Mouse (Mus musculus) intestine, embryonic 14.5 days (tissue): ENCODE measurements around the gene Pfn2. TPM values are rescaled to one million over a fixed set of nuclear protein-coding genes. Genes with fewer than 3 reads are reported as not detected.
A peak's percentile ranks its signal among the peaks of the same experiment; 100 is the strongest.

Experiments
- ATAC-seq: fragments of 200-750 bp; cut with Nextera tagmentation; replicated peaks from 2 replicates; pipeline ENCODE4 v1.8.0; 2017; ENCODE audit warnings: low read depth, moderate number of reproducible peaks, moderate TSS enrichment, moderate library complexity; ENCODE audit not compliant: low FRiP score, low TSS enrichment
- DNase-seq: peaks from one replicate; pipeline ENCODE4 v3.0.0-alpha.2; 2018; ENCODE audit warnings: low spot score
- H3K27ac ChIP-seq: fragments of 300-500 bp; sonication (generic); 2 replicates; pipeline ENCODE4 v1.5.1; 2014; ENCODE audit warnings: low read depth, mild to moderate bottlenecking, control low read depth
- H3K27me3 ChIP-seq: fragments of 300-500 bp; sonication (generic); replicated peaks from 2 replicates; pipeline ENCODE4 v1.6.1; 2014; ENCODE audit warnings: low read length, control low read depth; ENCODE audit not compliant: control insufficient read depth, insufficient read depth
- H3K36me3 ChIP-seq: fragments of 300-500 bp; sonication (generic); 2 replicates; pipeline ENCODE4 v1.6.1; 2014; ENCODE audit warnings: low read length, control low read depth; ENCODE audit not compliant: control insufficient read depth, insufficient read depth
- H3K4me1 ChIP-seq: fragments of 300-500 bp; sonication (generic); replicated peaks from 2 replicates; pipeline ENCODE4 v1.6.1; 2014; ENCODE audit warnings: low read length, control low read depth, mixed read lengths; ENCODE audit not compliant: control insufficient read depth, insufficient read depth
- H3K4me2 ChIP-seq: fragments of 300-500 bp; sonication (generic); 2 replicates; pipeline ENCODE4 v1.6.1; 2014; ENCODE audit warnings: low read length
- H3K4me3 ChIP-seq: fragments of 300-500 bp; sonication (generic); 2 replicates; pipeline ENCODE4 v1.5.1; 2014; ENCODE audit warnings: low read depth, low read length, control low read depth, mixed read lengths
- H3K9ac ChIP-seq: fragments of 300-500 bp; sonication (generic); 2 replicates; pipeline ENCODE4 v1.6.1; 2014; ENCODE audit warnings: mild to moderate bottlenecking, low read length
- H3K9me3 ChIP-seq: fragments of 300-500 bp; sonication (generic); 2 replicates; pipeline ENCODE4 v1.6.1; 2016; ENCODE audit warnings: low read length, control low read depth; ENCODE audit not compliant: control insufficient read depth
- WGBS: fragments of 180-500 bp; shearing (Covaris S2); extraction: QIAGEN DNeasy Blood & Tissue Kit; methylation state at CpG from one replicate; pipeline ENCODE4 v1.1.7; 2014; 5-methylcytosine and 5-hydroxymethylcytosine counted together
- polyA plus RNA-seq: library from polyadenylated mRNA; unstranded; fragments of >200 nt; fragmentation: Nextera tagmentation; extraction: Ambion mirVana; gene quantifications from 2 replicates; pipeline ENCODE4 v1.2.1, GENCODE M21; 2014

The Pfn2 gene
- polyA plus RNA-seq: 112 and 124 TPM in 2 replicates

DNA sequence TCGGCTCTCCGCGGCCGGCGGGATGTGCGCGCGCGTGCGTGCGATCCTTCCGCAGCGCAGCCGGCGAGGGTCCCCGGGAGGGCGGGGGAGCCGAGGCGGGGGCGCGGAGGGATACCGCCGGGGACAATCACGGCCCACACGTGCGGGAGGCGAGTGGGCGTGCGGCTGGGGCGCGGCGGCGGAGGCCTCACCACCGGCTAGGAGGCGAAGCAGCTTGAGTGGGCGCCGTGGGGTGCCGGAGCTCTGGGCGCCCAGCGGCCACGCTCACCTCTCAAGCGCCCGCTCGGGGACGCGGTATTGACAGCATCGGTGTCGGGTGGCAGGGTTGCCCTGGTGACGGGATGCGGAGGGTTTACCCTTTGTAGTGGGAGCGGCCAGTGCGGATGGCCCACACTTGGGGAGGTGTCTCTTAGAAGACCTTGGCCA, at the start of gene Pfn2:
Gene Pfn2 (minus strand): TSS at position 320 of the 426 bp plus-strand sequence.
- Histone ChIP-seq H3K36me3 (peaks cover 17% of the 10 kb centered on the region), H3K9ac (peak within 1 kb of the TSS; percentile 83), H3K4me3 (peak within 1 kb of the TSS; percentile 67), H3K27ac (peak within 1 kb of the TSS; percentile 88), H3K4me2 (peak within 1 kb of the TSS; percentile 67), H3K27me3 (no peaks in the 10 kb centered on the region), H3K9me3 (0 out of 2 replicates have a peak, but pooled peaks cover 2% of the 10 kb centered on the region), H3K4me1 (peaks cover 10% of the 10 kb centered on the region)
- peak; percentile 91 for DNase-seq
- whole genome bisulfite sequencing: under 1% methylated on average over 35 of the region's 52 CpGs
- ATAC-seq: peak; percentile 85

DNA sequence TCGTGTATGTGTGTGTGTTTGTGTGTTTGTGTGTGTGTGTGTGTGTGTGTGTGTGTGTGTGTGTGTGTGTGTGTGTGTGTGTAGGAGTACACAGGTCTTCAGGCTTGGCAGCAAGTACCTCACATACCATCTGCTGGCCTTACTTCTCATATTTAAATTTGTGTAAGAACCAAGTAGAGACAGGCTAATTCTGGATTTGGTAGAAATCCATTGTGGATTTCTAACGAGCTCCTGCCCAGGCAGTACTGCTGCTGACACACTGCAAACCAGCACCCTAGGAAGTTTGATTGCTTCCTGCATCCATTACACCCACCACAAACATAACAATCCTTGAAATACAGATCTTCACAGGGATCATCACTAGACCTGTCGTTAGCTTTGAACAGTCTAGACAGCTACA, 35.1 kb upstream of the Pfn2 start:
- ATAC-seq: no peak
- no peaks in the 10 kb centered on the region for H3K27me3 ChIP-seq

DNA sequence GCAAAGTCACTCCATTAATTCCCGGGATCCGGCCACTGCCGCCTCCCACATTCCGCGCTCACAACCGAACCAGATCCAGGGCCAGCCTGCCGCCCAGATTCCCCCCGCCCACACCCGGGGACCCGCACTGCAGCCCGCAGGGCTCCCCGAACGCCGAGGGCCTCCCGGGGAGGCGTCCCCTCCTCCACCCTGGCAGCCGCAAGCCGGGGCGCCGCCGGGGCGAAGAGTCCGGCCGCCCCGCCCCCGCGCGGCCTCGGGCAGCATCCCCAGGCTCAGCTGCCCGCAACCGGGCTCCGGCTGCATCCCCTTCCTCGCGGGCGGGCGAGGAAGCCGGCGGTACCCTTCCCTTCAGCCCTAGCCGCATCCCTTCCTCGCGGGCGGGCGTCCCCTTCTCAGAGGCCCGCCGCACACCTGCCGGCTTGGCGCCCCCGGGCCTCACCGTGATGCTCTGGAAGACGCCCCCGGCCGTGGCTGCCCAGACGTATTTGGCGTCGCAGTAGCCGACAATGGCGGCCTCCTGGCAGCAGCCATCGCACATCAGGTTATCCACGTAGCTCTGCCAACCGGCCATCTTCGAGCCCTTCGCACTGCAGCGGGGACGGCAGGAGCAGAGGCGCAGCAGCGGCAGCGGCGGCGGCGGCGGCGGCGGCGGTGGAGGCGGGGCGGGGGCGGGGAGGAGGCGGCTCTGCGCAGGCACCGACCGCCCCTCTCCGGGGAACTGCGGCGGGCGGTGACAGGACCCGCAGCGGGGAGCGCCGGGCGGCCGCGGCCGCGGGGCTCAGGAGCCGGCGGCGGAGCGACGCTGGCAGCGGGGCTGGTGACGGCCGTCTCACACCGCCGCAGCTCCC, 743 bp downstream of the Pfn2 start:
- Histone ChIP-seq H3K4me1 (peaks cover 10% of the 10 kb centered on the region), H3K27me3 (no peaks in the 10 kb centered on the region), H3K36me3 (peaks cover 23% of the 10 kb centered on the region), H3K4me3 (peak overlapping the region; percentile 67), H3K4me2 (peak overlapping the region; percentile 67), H3K9me3 (0 out of 2 replicates have a peak, but pooled peaks cover 2% of the 10 kb centered on the region), H3K27ac (peak overlapping the region; percentile 88), H3K9ac (peak overlapping the region; percentile 83)
- peak; percentile 89 for DNase-seq
- ATAC-seq: peak; percentile 85
- WGBS: under 1% methylated on average over 64 of the region's 104 CpGs

More for the DNA sequence above, 35.1 kb upstream of the Pfn2 start:
- Histone ChIP-seq H3K27ac (no peak overlapping the region), H3K4me1 (no peaks in the 10 kb centered on the region), H3K36me3 (no peaks in the 10 kb centered on the region), H3K9me3 (no peaks in the 10 kb centered on the region), H3K4me3 (no peak overlapping the region), H3K4me2 (no peak overlapping the region), H3K9ac (no peak overlapping the region)
- 78% methylated on average over 3 of the region's 3 CpGs for WGBS
- no peak for DNase-seq

DNA sequence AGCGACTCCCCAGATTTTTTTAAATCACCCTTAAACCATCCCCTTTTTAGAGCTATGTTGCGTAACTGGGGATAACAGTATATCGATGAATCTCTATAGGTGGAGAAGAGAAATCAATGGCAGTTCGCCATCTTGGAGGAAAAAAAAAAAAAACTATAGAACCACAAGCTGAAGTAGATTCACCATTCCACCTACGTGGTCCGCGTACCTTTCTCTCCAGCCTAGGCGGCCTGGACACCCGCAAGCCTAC, 1.3 kb downstream of the Pfn2 start:
- peak overlapping the region; percentile 83 for H3K9ac ChIP-seq
- peak overlapping the region; percentile 88 for H3K27ac ChIP-seq
- DNase-seq (no peak), ATAC-seq (no peak)
- peaks cover 27% of the 10 kb centered on the region for H3K36me3 ChIP-seq
- no peaks in the 10 kb centered on the region for H3K27me3 ChIP-seq
- H3K4me2 ChIP-seq: peak overlapping the region; percentile 67
- peak overlapping the region; percentile 67 for H3K4me3 ChIP-seq
- WGBS: under 1% methylated on average over 9 of the region's 9 CpGs
- peaks cover 10% of the 10 kb centered on the region for H3K4me1 ChIP-seq
- H3K9me3 ChIP-seq: 0 out of 2 replicates have a peak, but pooled peaks cover 2% of the 10 kb centered on the region

DNA sequence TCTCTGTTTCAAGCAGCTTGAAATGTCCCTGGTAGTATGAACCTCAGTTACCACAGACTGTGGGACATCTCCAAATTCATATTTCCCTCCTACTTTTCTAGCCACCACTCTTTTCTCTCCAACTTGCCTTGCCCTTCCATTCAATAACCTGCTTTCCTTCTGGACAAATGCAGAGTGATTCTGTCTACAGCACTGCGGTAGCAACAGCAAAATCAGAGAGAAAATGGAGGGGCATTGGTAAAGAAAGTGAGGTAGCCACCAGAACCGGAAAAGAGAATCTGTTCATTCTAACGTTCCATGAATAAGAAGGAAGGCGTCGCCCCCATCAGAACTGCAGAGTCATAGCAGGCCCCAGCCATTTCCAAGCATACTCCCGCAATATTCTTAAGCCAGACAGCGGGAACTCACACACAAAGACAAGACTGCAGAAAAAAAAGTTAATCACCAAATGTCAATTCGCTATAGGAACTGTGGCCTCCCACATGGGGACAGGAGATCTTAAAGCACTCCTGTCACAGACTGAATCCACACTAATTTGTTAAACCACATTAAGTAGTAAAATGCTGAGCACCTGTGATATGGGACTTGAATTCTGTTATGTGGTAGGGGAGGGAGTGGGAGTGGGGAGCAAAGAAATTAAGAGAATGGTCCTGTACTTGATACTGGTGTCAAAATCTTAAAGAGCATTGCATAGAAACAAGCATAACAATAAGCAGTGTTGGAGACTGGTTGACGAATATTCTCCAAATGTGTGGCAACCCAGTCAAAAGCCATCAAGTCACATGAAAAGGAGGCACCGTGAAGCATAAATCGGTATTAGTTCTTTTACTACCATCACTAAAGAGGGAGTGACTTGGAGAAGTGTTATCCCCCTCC, 1.9 kb downstream of the Pfn2 start:
- no peaks in the 10 kb centered on the region for H3K27me3 ChIP-seq
- H3K36me3 ChIP-seq: peaks cover 32% of the 10 kb centered on the region
- ATAC-seq (no peak), DNase-seq (peak; percentile 58)
- H3K4me1 ChIP-seq: peaks cover 10% of the 10 kb centered on the region
- H3K27ac ChIP-seq: peak overlapping the region; percentile 88; the same call in 1 of the 2 replicates
- peak overlapping the region; percentile 83 for H3K9ac ChIP-seq
- H3K4me3 ChIP-seq: peak overlapping the region; percentile 67
- peak overlapping the region; percentile 67 for H3K4me2 ChIP-seq
- H3K9me3 ChIP-seq: 0 out of 2 replicates have a peak, but pooled peaks cover 2% of the 10 kb centered on the region
- WGBS: 19% methylated on average over 11 of the region's 11 CpGs

DNA sequence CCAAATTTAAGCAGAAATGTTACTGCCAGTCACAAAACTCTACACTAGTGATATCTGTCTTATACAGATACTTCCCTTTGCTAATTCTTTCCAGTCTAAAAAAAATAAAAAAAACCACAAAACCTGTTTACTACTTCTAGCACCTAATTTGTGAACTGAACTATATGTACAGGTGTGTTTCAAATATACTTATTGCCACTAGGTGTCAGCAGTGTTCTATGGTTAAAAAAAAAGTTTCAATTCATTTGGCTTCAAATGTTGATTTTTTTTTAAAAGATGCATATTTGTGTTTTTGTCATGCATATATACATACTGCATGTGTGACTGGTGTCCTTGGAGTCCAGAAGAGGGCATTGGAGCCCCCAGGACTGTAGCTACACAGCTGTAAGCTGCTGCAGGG, 4.1 kb downstream of the Pfn2 start:
- no peak overlapping the region for H3K4me2 ChIP-seq
- H3K27ac ChIP-seq: no peak overlapping the region
- peaks cover 10% of the 10 kb centered on the region for H3K4me1 ChIP-seq
- no peak overlapping the region for H3K9ac ChIP-seq
- DNase-seq (no peak), ATAC-seq (no peak)
- no peak overlapping the region for H3K4me3 ChIP-seq
- H3K9me3 ChIP-seq: peaks cover 2% of the 10 kb centered on the region; the same call in 1 of the 2 replicates
- peaks cover 32% of the 10 kb centered on the region for H3K36me3 ChIP-seq
- no peaks in the 10 kb centered on the region for H3K27me3 ChIP-seq

DNA sequence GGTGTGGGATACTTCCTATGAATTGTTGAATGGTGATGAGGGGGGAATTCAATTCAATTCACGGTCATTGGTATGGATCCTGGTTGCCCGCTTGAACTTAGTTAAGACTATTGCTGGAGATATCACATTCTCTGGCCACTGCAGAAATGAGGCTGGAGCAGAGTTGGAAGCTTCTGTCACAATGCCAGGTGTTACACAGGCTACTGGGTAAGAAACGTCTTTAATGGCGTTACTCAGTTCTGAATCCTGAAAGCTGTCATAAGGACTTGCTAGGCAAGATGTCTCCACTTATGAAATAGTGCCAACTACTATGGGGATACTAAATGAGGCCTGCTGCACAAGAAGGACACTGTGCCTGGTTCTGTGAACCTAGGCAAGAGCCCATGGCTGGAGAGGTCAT, 11.0 kb downstream of the Pfn2 start:
- no peak overlapping the region for H3K9ac ChIP-seq
- ATAC-seq (no peak), DNase-seq (no peak)
- no peaks in the 10 kb centered on the region for H3K4me1 ChIP-seq
- peaks cover 2% of the 10 kb centered on the region; the same call in 1 of the 2 replicates for H3K9me3 ChIP-seq
- H3K27me3 ChIP-seq: no peaks in the 10 kb centered on the region
- 91% methylated on average over 4 of the region's 4 CpGs for WGBS
- no peak overlapping the region for H3K4me3 ChIP-seq
- no peak overlapping the region for H3K4me2 ChIP-seq
- peaks cover 28% of the 10 kb centered on the region for H3K36me3 ChIP-seq
- H3K27ac ChIP-seq: no peak overlapping the region

DNA sequence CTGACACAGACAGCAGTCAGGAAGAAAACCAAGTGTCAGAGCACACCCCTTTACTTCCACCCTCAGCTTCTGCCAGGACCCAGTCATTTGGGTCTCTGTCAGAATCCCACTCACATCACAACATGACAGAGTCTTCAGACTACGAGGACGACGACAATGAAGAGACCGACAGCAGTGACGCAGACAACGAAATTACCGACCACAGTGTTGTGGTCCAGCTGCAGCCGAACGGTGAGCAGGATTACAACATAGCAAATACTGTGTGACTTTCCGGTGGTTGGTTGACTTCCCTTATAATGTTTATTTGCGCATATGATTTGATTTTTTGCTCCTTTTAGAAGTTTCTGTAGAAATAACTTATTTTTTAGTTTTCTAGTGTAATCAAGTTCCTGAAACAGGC, 14.3 kb downstream of the Pfn2 start:
- no peak for DNase-seq
- no peaks in the 10 kb centered on the region for H3K9me3 ChIP-seq
- H3K36me3 ChIP-seq: peaks cover 21% of the 10 kb centered on the region
- H3K9ac ChIP-seq: no peak overlapping the region
- WGBS: 91% methylated on average over 11 of the region's 11 CpGs
- H3K4me1 ChIP-seq: no peaks in the 10 kb centered on the region
- H3K27ac ChIP-seq: no peak overlapping the region
- ATAC-seq: no peak
- no peak overlapping the region for H3K4me3 ChIP-seq
- no peak overlapping the region for H3K4me2 ChIP-seq
- H3K27me3 ChIP-seq: no peaks in the 10 kb centered on the region
